Mouse (Mus musculus): ENCODE measurements around the gene Rgmb.
A peak's percentile ranks its signal among the peaks of the same experiment; 100 is the strongest.

DNA sequence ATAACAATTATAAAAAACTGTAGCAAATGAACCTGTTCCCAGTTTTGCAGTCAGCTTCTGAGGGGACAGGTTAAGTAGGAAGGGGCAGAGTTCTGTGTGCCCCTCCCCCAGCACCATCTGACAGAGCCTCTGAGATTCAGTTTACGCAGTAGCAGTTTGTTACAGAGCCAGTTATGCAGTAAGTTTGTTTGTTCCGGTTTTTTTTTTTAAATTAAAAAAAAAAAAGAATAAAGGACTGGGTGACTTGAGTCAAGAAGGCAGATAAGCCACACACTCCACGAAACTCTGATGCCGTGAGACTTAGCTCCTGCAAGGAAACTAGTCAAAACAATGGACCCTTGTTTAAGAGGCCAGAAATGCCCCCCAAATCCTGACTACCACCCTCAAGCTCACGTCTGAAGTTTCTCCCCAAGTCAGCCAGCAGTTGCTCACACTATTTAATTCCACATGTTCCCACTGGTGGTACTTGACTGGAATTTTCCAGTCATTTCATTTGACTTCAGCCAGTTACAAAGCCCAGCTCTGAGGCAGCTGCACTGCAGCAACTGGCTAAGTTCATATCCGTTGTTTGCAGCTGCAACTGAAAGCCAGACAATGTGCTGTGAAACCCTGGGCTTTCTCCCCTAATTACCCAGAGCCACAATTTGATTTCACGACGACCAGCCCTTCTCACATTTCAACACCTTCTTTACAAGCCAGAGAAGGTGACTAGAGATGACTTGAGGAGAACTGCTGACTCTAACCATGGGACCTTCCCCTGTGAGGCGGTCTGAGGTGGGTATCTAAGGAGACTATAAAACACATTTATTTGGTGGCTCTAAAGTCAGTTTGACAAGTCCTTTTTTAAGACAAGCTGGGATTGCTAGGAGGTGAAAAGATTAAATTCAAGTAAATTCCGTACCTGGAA lies 22.1 kb downstream of the Rgmb start:
- TF ChIP-seq MAX (IDR thresholded peaks at IDR 0.05; ENCODE audit: low read depth) (no peak), POLR2A (IDR thresholded peaks at IDR 0.05; ENCODE audit: insufficient read length, low read depth) (no peak), E2F4 (IDR thresholded peaks at IDR 0.05; ENCODE audit: insufficient read depth) (no peak), USF1 (IDR thresholded peaks at IDR 0.05; ENCODE audit: low read depth) (no peak), TCF12 (IDR thresholded peaks at IDR 0.05; ENCODE audit: insufficient read depth, poor library complexity, severe bottlenecking) (no peak), MYOG (IDR thresholded peaks at IDR 0.05; ENCODE audit: control insufficient read depth in 1 of 3, insufficient read depth in 1 of 3, insufficient read length in 2 of 3, low read depth in 2 of 3) (peak in 2 of 3 experiments; percentile 8 to 58), REST (IDR thresholded peaks at IDR 0.05; ENCODE audit: insufficient read depth, insufficient read length) (no peak)
